Mouse (Mus musculus) myocyte (in vitro differentiated cells): Measurements from ENCODE around the gene Smim14.

Experiments used
- CEBPB ChIP-seq: IDR thresholded peaks from 2 replicates; pipeline ENCODE4 v1.6.1; 2011; ENCODE audit warnings: mild to moderate bottlenecking, moderate library complexity; ENCODE audit not compliant: poor library complexity, insufficient read depth, severe bottlenecking
- E2F4 ChIP-seq: IDR thresholded peaks from one replicate; pipeline ENCODE4 v1.6.1; 2011; ENCODE audit warnings: mild to moderate bottlenecking, control low read depth, moderate library complexity; ENCODE audit not compliant: insufficient read depth
- MAX ChIP-seq: IDR thresholded peaks from one replicate; pipeline ENCODE4 v1.6.1; 2011; ENCODE audit warnings: low read depth, mild to moderate bottlenecking, control low read depth
- MYOD1 ChIP-seq, 3 experiments: IDR thresholded peaks; one replicate each; pipeline ENCODE4 v1.6.1; 2011; ENCODE audit warnings: control low read depth in 2 of 3, low read depth in 2 of 3, mild to moderate bottlenecking in 2 of 3, moderate library complexity in 1 of 3; ENCODE audit not compliant: insufficient read length in 2 of 3, control insufficient read depth in 1 of 3
- POLR2A ChIP-seq: IDR thresholded peaks from one replicate; pipeline ENCODE4 v1.6.1; 2011; ENCODE audit warnings: low read depth, mild to moderate bottlenecking, control low read depth, moderate library complexity; ENCODE audit not compliant: insufficient read length
- POLR2AphosphoS2 ChIP-seq: IDR thresholded peaks from one replicate; pipeline ENCODE4 v1.6.1; 2011; ENCODE audit warnings: low read depth, control low read depth; ENCODE audit not compliant: insufficient read length
- REST ChIP-seq: IDR thresholded peaks from one replicate; pipeline ENCODE4 v1.6.1; 2011; ENCODE audit warnings: mild to moderate bottlenecking, control low read depth, moderate library complexity; ENCODE audit not compliant: insufficient read depth, insufficient read length

GRCm38 (mm10) chr5:65543491-65543890 lies 6.5 kb upstream of the Smim14 start:
- TF ChIP-seq POLR2A, result no peak
- no peak for TF ChIP-seq E2F4
- no peak for TF ChIP-seq MYOD1 (IDR thresholded peaks at IDR 0.05; ENCODE audit: control insufficient read depth in 1 of 3, insufficient read length in 2 of 3, low read depth in 2 of 3)
- TF ChIP-seq MAX, result no peak
- TF ChIP-seq CEBPB, result no peak
- TF ChIP-seq POLR2AphosphoS2, result no peak
- no peak for TF ChIP-seq REST
